Mouse (Mus musculus) gastrocnemius, postnatal 14 days (tissue): Measurements from ENCODE around the gene Casz1. TPM values are rescaled to one million over a fixed set of nuclear protein-coding genes. Genes with fewer than 3 reads are reported as not detected.

Experiments
- DNase-seq: peaks from one replicate; pipeline ENCODE4 v3.0.0; 2021; ENCODE audit warnings: mixed read lengths
- intact Hi-C: fragments of 180-260 bp; cut with DNase I; formaldehyde crosslinking; loops from one replicate; pipeline ENCODE4 v1.15.1; 2025; ENCODE audit warnings: low total_unique reads
- total RNA-seq, 2 experiments: library from RNA; stranded (reverse); gene quantifications; 2 replicates each; pipeline ENCODE4 v1.2.3; 2021

Gene Casz1
- total RNA-seq, 2 experiments from 2014 or later, result 31.2 to 32.9 TPM

DNA sequence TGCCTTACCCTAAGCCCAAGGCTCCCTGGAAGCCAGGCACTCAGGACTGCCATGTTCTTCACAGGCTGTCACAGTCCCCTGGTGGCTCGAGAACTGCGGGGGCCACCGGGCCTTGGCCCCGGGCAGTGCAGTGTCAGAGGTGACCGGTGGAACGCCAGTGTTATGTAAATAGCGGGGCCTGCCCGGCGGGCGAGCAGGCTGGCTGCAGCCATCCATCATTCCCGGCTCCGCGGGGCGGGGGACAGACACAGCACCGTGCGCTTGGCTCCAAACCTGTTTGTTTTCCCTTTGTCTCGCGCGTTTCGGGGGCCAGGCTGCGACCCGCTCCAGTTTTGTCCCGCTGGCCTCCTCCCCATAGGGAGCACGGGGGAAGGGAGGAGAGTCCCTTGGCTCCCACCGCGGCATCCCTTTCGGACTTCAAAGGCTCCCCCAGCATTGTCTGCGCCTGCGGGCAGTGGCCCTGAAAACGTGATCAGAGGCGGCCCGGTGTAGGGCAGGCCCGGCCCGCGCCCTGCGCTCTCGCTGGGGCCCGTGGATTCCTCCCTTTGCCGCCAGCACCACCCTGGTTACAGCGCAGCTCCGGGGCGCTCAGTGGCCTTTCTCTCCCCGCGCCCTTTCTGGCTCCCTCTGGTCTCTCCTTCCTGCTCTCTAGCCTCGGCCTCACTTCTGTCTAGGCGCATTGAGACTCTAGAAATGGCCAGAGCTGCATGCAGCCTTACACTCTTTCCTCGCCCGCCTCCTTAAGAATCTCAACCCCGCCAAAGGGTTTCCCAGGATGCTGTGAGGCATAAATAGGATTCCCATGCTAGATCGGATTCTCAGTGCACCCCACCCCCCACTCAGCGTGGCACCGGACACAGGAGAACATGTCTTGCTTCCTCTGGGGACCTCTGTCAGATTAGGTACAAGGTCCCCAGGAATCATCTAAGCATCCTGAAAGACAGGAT lies 86.9 kb downstream of the Casz1 start:
- DNase-seq, result no peak
- intact Hi-C loops, result no loop called here

DNA sequence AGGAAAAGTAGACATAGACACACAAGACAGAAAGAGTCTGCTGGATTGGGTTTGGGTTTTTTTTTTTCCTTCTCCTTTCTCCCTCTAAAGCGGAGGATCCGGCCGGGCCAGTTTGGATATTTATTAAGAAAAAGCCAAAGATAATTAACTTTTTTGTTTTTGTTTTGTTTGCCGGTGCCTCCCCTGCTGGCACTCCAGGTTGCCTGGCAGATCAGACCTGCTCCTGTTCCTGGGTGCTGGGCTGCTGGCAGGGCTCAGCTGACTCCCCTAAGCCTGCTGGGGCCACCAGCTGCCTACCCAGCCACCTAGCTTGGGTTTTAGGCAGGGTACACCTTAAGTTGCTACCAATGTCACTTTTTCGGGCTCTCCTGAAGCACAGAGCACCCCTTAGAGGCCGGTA lies 91.9 kb downstream of the Casz1 start:
- intact Hi-C loops, result no loop called here
- no peak for DNase-seq

DNA sequence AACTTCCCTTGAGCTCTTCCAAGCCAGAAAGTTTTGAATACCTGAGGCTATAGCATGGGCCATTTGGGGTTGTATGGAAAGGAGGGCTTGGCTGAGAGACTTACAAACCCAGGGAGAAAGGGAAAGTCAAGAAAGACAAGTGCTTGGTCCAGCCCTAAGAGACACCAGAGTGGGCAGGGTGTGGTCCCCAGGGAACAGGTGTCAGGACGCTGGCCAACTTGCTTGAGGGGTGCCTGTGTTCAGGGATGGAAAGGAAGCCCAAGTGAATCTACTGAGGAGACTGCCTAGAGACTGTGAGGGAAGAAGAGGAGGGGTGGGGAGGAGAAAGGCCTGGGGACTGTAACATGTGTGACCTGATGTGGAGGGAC lies 95.7 kb downstream of the Casz1 start:
- intact Hi-C loops, result no loop called here
- DNase-seq, result no peak

DNA sequence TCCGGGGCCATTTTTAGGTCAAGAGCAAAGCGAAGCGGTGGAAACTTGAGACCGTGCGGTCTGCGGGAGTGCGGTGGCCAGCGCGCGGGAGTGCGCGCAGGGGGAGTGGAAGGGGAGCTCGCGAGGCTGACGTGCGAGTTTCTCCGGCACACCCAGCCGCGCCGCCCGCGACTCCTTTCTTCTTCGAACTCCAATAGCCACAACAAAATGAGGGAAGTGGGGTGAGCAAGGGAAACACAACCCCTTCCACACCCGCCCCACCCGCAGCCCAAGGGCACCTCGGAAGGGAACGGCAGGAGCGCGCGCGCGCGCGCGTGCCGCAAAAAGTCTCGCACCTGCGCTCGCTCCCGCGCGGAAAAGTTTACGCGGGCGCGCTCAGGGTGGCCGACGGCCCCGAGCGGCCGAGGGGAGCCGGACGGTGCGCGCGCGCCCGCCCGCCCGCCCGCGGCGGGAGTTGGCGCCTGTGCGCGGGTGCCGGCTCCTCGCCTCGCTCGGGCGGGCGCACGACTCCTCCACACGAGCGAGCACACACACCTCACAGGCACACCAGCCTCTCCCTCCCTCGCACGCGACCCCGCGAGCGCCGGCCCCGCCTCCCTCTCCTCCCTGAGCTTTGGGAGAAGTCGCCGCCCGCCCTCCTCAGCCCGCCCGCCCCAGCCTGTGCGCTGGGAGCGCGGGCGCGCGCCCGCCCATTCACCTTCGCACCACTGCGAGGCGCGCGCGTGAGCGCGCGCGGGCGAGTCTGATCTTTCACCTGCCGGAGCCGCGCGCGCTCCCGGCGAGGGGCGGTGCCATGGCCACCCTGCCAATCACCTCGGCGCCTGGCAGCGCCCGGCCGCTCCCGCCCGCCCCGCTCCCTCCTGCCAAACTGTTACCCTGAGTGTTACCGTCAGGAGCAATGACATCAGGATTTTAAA lies 96.3 kb downstream of the Casz1 start:
- DNase-seq, result peak; percentile 78
- intact Hi-C loops, result no loop called here

DNA sequence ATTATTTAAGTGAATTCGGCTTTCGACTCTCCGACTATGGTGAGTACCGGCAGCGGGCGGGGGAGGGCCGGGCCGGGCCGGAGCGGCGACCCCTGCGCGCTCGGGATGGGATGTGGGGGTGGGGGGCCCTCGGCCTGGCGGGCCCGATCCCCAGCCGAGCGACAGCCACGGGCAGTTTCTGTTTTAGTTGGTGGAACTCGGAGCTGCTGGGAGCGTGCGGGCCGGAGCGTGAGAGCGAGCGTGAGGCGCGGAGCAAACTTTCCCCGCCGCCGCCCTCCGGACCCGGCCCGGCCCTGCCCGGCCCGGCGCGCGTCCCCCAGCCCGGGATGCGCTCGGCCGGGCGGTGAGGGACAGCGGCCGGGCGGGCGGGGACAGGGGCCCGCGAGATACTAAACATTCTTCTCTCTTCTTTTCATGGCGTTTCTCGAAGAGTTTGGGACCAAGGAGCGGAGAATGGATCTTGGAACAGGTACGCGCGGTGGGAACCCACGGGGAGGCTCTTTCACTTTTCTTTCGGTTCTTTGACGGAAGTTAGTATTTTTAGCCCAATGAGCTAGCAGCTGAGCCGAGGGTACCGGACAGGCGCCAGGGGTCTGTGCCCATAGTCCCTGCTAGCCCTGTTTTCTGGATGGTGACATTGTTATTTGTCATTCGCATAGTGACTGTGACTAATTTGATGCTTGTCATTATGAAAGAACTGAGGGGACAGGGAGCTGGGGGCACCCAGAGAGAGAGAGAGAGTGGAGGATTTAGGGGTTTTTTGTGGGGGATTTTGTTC lies 97.2 kb downstream of the Casz1 start:
- no peak for DNase-seq
- intact Hi-C loops, result no loop called here

DNA sequence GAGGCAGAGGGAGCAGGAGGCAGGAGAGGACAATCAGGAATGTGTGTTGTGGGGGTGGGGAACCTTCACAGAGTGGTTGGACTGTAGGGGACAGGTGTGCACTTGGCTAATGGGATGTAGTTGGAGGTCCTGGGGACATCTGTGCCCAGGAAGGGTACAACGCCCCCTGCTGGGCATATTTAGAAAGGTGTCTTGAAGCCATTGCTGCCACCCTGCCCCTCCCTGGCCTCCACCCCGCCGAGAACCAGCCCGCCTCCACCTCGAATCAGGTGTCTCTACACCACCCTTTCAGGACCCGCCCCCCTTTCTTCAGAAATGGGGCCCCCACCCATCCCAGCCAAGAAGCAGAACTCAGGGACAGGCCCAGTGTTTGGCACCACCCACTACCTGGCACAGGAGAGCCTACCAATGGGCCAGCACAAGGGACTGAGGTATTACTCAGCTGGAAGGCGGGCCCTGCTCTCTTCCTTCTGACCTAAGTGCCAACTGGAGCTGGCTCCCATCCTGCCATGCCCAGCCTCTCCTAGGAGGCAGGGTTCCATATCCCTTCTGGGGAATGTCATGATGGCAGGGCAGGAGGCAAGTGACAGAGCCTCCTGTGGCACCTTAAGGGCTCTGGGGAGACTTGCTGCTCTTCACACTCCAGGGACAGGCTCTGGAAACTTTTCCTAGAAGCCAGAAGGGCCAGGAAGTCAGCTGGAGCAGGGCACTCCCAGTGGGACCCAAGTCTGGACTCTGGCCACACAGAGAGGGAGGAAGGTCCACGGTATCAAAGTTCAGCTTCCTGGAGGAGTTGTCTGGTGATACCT lies 98.9 kb downstream of the Casz1 start:
- DNase-seq, result peak; percentile 63
- intact Hi-C loops, result no loop called here

DNA sequence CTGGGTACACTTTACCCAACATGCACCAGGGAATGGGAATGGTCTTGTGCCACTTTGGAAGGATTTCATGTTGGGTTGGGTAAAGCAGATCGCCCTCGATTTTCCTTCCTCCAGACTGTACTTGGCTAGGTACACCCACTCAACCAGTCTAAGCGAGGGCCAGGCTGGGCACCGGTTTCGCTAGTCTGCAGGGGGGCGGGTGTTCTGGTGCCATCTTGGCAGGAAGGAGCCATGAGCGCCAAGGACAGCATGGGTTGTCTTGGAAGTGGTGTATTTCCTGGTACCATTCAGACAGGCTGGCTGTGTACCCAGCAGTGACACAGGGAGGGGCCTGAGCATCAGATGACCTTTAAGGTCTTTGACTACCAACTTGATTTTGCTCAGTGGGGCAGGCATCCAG lies 101.1 kb downstream of the Casz1 start:
- intact Hi-C loops, result loop anchor here (5.0 kb wide), 1 partner anchor 163 kb away; no protein-coding TSS in a partner anchor
- DNase-seq, result peak; percentile 38

DNA sequence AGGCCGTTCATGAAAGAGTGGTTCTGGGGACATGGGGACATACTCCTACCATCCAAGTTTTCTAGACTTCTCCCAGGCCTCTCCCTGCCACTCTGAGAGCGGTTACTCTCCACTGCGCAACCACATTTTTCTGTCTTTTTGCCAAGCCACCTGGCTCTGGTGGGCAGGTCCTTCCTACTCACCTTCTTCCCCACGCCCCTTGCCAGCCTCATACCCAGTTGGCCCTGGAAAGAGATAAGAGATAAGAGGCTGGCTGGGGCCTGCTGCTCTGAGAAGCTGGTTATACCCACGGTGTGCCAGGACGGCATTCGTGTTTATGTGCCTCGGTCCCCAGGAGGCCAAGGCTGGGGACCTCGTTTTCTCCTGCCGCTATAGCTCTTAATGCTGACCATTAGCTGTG lies 102.6 kb downstream of the Casz1 start:
- DNase-seq, result no peak
- intact Hi-C loops, result loop anchor here (5.0 kb wide), 1 partner anchor 165 kb away; no protein-coding TSS in a partner anchor

DNA sequence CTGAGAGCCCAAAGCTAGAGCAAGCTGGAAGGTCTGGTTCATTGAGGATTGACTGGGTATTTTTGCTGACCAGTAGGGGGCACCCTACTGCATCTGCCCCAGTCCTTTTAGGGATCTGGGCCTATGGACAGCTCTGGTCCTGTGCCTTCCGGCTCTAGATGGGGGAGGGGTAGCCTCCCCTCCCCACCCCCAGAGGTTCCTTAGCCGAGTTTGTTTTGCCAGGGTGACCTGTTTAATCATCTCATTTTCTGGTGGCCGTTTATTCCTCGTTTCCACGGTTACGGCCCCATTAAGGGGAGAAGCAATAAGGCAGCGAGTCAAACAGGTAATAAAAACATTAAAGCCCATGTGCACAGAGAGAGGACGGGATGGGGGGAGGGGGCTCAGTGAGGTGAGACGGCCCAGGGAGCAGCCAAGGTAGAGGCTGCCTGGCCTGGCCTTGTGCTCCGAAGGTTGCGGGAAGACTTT lies 104.0 kb downstream of the Casz1 start:
- DNase-seq, result no peak
- intact Hi-C loops, result loop anchor here (5.0 kb wide), 1 partner anchor 166 kb away; no protein-coding TSS in a partner anchor

DNA sequence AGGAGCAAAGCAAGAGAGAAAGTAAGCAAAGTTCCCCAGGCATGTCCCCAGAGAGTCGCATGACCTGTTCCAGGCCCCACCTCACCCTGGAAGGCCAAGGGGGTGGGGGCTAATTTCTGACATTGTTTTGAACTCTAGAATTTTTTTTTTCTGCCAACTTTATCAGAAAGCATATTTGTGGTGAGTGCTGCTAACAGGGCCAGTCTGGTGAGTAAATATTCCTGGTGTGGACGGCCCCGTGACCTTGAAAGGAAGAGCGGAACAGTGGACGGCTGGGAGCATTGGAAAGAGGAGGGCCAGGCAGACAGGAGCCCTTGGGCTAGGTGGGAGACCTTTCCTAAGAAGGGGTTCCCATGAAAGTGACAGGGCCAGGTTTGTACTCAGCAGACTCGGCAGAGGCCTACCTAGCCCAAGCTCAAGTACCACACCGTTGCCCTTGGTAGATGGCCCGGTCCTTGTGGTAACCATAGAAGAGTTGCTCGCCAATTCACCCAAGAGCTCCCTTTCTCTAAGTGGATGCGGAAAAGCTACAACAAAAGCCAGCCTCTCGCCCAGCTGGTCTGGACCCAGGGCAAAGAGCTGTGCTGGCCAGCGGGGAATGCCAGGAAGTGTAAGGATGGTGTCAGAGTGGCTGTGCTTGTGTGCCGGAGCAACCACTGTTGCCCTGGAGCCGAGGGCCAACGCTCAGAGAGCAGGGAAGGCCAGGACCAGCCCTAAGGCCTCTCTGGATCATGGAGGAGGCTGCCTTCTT lies 104.7 kb downstream of the Casz1 start:
- no peak for DNase-seq
- intact Hi-C loops, result loop anchor here (5.0 kb wide), 1 partner anchor 167 kb away; no protein-coding TSS in a partner anchor

DNA sequence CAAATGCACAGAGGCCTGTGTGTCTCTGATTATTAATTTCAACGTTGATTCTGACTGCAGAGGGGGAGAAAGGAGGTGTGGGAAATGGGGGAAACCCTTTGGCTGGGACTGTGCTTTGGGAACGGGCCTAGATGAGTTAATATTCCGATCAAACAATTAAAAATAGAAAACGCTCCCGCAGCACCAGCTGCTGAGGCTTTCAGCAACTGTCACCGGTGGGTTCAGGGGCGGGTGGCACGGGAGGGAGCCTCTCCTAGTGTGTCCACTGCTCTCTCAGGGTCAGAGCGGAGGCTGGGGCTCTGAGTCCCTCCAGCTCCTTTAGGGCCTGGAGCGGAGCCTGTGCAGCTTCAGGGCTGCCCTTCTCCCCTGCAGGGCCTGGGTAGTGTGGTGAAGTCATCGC lies 105.3 kb downstream of the Casz1 start:
- intact Hi-C loops, result loop anchor here (5.0 kb wide), 1 partner anchor 167 kb away; no protein-coding TSS in a partner anchor
- DNase-seq, result no peak

DNA sequence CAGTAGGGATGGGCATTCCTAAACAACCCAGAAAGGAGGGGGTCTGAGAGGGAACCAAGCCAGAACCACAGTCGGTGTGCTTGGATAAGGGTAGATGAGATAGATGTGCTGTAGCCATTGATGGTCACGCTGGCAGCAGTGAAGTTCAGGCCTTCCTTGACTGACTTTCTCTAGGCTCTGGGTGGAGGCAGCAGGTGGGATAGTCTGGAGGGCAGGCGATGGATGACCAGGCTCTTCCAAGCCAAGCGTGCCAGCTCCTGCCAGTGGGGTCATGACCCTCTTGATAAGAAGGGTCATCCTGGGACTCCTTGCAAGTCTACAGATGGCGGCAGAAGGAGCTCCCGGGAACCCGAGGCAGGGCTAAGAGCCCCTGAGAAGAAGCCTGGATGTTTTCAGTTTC lies 107.9 kb downstream of the Casz1 start:
- intact Hi-C loops, result loop anchor here (10.0 kb wide), 1 partner anchor 143 kb away; no protein-coding TSS in a partner anchor
- DNase-seq, result no peak

DNA sequence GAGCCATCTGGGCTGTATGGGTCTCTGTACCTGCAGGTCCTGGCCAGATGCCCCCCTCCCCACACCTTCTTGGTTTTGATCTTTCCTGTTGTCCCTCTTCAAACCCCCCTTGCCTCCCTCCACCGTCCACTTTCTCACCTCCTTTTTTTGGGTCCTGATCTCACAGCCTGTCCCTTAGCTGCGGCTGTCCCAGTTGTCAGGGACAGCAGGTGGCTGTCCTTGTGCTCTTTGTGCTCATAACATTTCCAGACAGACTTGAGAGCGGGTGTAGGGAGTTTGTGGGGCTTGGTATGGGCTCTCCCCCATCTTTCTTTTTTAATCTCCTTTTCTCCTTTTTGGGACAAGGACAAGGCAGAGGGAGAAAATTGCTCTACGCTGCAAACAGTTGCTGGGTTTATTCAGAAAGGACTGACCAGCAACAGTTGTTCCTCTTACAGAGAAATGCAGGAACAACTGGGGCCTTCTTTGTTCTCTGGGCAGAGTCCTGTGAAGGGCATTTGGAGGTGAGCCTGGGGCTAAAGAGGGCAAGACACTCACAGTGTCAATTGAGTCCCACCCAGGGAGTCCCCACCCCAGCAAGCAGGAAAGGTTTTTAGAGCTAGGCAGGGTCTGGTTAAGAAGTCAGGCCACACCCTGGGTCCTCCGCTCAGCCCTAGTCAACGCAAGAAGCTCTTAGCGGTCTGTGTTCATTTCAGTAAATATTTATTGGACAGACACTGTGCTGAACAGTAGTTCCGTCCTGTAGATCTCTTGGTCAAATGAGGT lies 108.8 kb downstream of the Casz1 start:
- DNase-seq, result no peak
- intact Hi-C loops, result loop anchor here (10.0 kb wide), 1 partner anchor 142 kb away; no protein-coding TSS in a partner anchor

DNA sequence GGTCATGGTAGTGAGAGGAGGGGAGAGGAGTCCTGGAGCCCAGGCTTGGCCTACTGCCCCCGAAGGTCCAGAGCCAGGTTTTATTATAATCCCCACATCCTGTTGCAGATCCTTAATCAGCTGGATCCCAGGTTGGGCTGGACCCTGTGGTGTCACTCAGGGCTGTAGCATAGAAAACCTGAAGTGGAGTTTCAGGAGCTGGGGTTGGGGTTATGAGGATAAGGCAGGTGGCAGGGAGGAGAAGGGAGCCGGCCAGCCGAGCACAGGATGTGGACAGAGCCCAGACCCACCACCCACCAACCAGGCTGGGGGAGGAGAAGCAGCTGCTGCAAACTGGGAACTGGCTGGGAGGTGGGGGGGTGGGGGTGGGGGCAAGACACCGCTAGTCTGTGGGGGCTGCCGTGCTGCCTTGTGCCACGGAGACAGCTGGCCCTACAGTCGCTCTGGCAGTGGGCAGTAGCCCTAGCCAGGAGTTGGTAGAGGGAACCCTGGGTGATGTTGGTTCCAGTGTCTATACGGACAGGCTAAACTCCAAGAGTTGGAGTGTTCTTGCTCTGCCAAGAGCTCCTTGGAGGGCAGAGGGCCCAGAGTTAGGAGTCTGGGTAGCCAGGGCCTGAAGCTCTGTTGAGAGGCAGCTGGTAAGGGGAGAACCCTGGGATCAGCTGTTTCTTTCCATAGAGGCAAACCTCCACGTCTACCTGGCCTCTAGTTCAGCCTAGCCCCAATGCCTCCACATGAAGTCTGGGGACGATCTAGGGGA lies 110.8 kb downstream of the Casz1 start:
- peak; percentile 77 for DNase-seq
- intact Hi-C loops, result loop anchor here (5.0 to 10.0 kb wide), 2 partner anchors 113 to 140 kb away; partner anchors contain the start of gene Casz1

DNA sequence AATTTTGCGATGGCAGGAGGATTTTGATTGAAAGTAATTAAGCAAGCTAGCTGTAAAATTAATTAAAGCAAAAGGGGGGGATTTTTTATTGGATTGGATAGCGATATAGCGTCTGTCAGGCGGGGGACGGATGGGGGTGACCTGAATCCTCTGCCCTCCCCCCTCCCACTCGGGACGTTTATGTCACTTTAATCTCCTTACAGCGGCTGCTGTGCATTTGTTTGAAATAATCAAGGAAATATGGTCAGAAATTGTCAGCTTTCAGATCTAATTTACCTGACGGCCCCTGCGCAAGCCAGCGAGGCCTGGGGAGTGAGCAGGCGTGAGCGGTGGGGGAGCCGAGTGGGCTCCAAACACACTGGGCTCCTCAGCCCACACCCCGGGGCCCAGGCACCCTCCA lies 111.6 kb downstream of the Casz1 start:
- intact Hi-C loops, result loop anchor here (5.0 to 10.0 kb wide), 2 partner anchors 114 to 139 kb away; partner anchors contain the start of gene Casz1
- no peak for DNase-seq
